Mouse (Mus musculus): ENCODE measurements around the gene Nceh1.

GRCm38 (mm10) chr3:27222488-27222887, 39.7 kb downstream of the Nceh1 start:
- TF ChIP-seq CTCF (IDR thresholded peaks at IDR 0.05), result no peak
- no peak for TF ChIP-seq EP300 (IDR thresholded peaks at IDR 0.05)
